Comparison of ENCODE assay signal across 8 mouse cellular contexts in genomic region chr14:20983832-20984231, GRCm38 (mm10). TPM values are rescaled to one million over a fixed set of nuclear protein-coding genes. Genes with fewer than 3 reads are reported as not detected.
DNase-seq lines count a peak whose midpoint lies in the region; ATAC-seq lines count a peak whose summit lies in the region.

No protein-coding gene starts in this region.

- H3K4me1 ChIP-seq in hindbrain, embryonic 16.5 days (ENCODE audit: control insufficient read depth, insufficient read depth, low read depth, low read length): peaks cover 2% of the 10 kb centered on the region; the same call in 1 of the 2 replicates
- H3K4me1 ChIP-seq in hindbrain, embryonic 10.5 days (replicated peaks): no peaks in the 10 kb centered on the region

- H3K27ac ChIP-seq in hindbrain, embryonic 16.5 days (ENCODE audit: low read depth, low read length): no peak overlapping the region
- H3K27ac ChIP-seq in hindbrain, embryonic 10.5 days: no peak overlapping the region

- no peak for DNase-seq in hindbrain, embryonic 10.5 days (ENCODE audit: low spot score)
- DNase-seq in adrenal gland, postnatal 14 days: peak; percentile 82
- peak; percentile 71 to 85 for DNase-seq in heart, adult 9 months (ENCODE audit: low spot score in 2 of 2)
- DNase-seq in left cerebral cortex, adult 18-20 months (ENCODE audit: low spot score in 2 of 2): peak; percentile 9 to 33
- peak; percentile 73 for DNase-seq in testis, postnatal 10 days (ENCODE audit: low spot score)
- no peak for DNase-seq in neural tube, embryonic 10.5 days (ENCODE audit: extremely low spot score, low spot score)

- 42% methylated on average over 2 of the region's 2 CpGs for WGBS in hindbrain, embryonic 16.5 days
- 88% methylated on average over 2 of the region's 2 CpGs for WGBS in hindbrain, embryonic 10.5 days

- H3K9me3 ChIP-seq in hindbrain, embryonic 16.5 days (ENCODE audit: control insufficient read depth, low read length): no peaks in the 10 kb centered on the region
- H3K9me3 ChIP-seq in hindbrain, embryonic 10.5 days: no peaks in the 10 kb centered on the region

- H3K27me3 ChIP-seq in hindbrain, embryonic 16.5 days (replicated peaks; ENCODE audit: control insufficient read depth, insufficient read depth, low read length): no peaks in the 10 kb centered on the region
- no peaks in the 10 kb centered on the region for H3K27me3 ChIP-seq in hindbrain, embryonic 10.5 days (ENCODE audit: insufficient read depth, poor library complexity, severe bottlenecking)

- H3K4me3 ChIP-seq in hindbrain, embryonic 16.5 days (ENCODE audit: low read length): no peak overlapping the region
- no peak overlapping the region for H3K4me3 ChIP-seq in hindbrain, embryonic 10.5 days

- no peak overlapping the region for H3K4me2 ChIP-seq in hindbrain, embryonic 16.5 days (ENCODE audit: low read length)

- no peaks in the 10 kb centered on the region for H3K36me3 ChIP-seq in hindbrain, embryonic 16.5 days (ENCODE audit: control insufficient read depth, insufficient read depth, low read length)
- H3K36me3 ChIP-seq in hindbrain, embryonic 10.5 days: peaks cover 3% of the 10 kb centered on the region; the same call in 1 of the 2 replicates

- no peak overlapping the region for H3K9ac ChIP-seq in hindbrain, embryonic 16.5 days (ENCODE audit: low read depth, low read length)

- 0 out of 2 replicates have a peak, but pooled peaks have one; percentile 30 for ATAC-seq in hindbrain, embryonic 16.5 days
- ATAC-seq in erythroid progenitor cell, adult 5-6 weeks (replicated peaks; ENCODE audit: low FRiP score, poor library complexity, severe bottlenecking): no peak

RNA-seq across cellular contexts. Expression of gene Vcl, which starts 54.6 kb away (rescaled TPM):
- 14.8 and 20.6 TPM in 2 replicates for polyA plus RNA-seq in hindbrain, embryonic 16.5 days (2015; fragmentation: Nextera tagmentation; extraction: Ambion mirVana)
- 31.8 and 32.9 TPM in 2 replicates for polyA plus RNA-seq in hindbrain, embryonic 10.5 days (2016; fragmentation: Nextera tagmentation; extraction: Ambion mirVana)
- 93.6 and 93.9 TPM in 2 replicates for total RNA-seq in adrenal gland, postnatal 14 days (2021)
- 10 to 100 TPM; 21.7 to 26.0 TPM for total RNA-seq in left cerebral cortex, adult 18-20 months (2021)
- 37.5 and 45.3 TPM in 2 replicates for total RNA-seq in erythroid progenitor cell, adult 5-6 weeks (2015; ENCODE audit: low replicate concordance)
- 32.4 and 38.9 TPM in 2 replicates for total RNA-seq in erythroid progenitor cell, adult 5-6 weeks (2017; ENCODE audit: low replicate concordance)

Comparison
In these comparisons a context has a peak if more than half of its experiments do, and no peak if none do; other contexts are left out.
1. DNase-seq: peak in adrenal gland, postnatal 14 days (single experiment), heart, adult 9 months (2 of 2), left cerebral cortex, adult 18-20 months (2 of 2) and testis, postnatal 10 days (single experiment); none in hindbrain, embryonic 10.5 days (single experiment) and neural tube, embryonic 10.5 days (single experiment).